Mouse (Mus musculus) lung, postnatal 0 days (tissue): ENCODE measurements around the gene Cilp.

Experiments used
- CTCF ChIP-seq: IDR thresholded peaks from 2 replicates; pipeline ENCODE4 v1.5.1; 2016; ENCODE audit warnings: antibody characterized with exemption, mild to moderate bottlenecking
- EP300 ChIP-seq: IDR thresholded peaks from 2 replicates; pipeline ENCODE4 v1.6.1; 2016; ENCODE audit warnings: antibody characterized with exemption, mild to moderate bottlenecking, control low read depth

DNA sequence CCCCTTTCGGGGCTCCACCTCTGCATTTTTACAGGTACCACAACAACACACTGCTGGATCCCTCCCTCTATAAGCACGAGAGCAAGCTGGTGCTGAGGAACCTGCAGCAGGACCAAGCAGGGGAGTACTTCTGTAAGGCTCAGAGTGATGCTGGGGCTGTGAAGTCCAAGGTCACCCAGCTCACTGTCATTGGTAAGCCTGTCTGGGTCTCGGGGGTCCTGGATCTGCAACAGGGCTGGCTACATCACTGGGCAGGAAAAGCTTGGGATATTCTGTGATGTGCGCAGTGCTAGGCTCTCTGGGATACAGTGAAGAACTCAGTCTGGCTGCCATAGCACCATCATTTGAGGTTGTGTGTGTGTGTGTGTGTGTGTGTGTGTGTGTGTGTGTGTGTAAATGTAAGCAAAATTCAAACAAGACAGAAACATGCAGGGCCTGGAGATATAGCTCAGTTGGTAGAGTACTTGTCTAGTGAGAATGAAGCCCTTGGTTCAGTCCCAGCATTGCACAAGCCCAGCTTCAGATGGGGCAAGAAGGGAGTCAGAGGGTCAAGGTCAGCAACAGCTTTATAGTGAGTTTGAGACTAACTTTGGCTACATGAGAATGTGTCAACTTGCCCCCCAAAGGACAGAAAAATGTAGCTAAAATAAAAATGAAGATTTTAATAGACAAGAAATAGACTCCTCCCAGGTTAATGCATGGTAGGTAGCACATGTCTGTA is 11.0 kb downstream of the Cilp start:
- no peak for TF ChIP-seq EP300
- TF ChIP-seq CTCF, result no peak
